In the genomic region with DNA sequence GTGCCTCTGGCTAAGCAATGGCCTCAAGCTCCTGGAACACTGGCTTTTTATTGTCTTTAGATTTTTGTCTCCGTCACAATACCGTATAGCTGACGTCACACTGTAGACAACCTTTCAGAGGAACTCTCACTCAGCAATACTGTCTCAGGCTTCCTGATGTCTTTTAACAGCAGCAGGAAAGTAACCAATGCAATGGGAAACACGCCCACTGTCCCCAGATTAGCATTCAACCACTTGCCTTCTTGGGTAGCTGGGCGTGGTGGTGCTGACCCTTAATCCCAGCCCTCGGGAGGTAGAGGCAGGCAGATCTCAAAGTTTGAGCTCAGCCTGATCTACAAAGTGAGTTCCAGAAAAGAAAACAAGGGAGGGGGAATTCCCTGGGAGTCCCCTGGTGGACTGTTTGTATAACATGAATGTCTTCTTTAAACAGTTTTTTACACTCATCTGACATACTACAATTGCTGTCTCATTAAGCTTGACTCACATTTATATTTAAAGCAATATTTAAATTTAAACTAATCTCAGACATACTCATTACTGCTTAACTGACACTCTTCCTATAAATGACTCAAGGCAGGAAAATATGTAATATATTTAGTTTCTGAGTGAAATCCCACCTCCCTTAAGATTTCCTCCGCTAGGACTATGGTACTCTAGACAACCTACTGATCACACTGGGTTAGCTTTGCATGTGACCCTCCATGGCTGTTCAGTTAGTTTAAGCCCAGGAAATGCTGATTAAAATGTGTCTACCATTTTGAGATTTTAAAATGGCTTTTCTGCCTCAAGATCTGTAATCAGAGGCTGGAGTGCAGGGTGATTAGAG, we compare ENCODE assay signal across 9 mouse cellular contexts. TPM values are rescaled to one million over a fixed set of nuclear protein-coding genes. Genes with fewer than 3 reads are reported as not detected.
A peak's percentile ranks its signal among the peaks of the same experiment; 100 is the strongest.
DNase-seq lines count a peak whose midpoint lies in the region; ATAC-seq and TF ChIP-seq lines count a peak whose summit lies in the region.
"Had no signal": no experiment of that assay in that cellular context is flagged by ENCODE, and none has a peak within 500 bp of the region (broad histone marks: within the 10 kb centered on the region; RNA-seq: fewer than 3 reads in every experiment).

No protein-coding gene starts in this region.

- no peak for TF ChIP-seq EP300 in lung, postnatal 0 days (IDR thresholded peaks at IDR 0.05)

- H3K9ac ChIP-seq in lung, postnatal 0 days (replicated peaks; ENCODE audit: low read depth): no peak overlapping the region
- H3K9ac ChIP-seq in forebrain, embryonic 15.5 days (replicated peaks): 0 out of 2 replicates have a peak overlapping the region, but pooled peaks have one; percentile 0
- no peak overlapping the region for H3K9ac ChIP-seq in liver, embryonic 13.5 days

- H3K36me3 ChIP-seq in lung, postnatal 0 days (ENCODE audit: insufficient read depth, low read length): no peaks in the 10 kb centered on the region; the same call in 1 of the 2 replicates
- peaks cover 34% of the 10 kb centered on the region for H3K36me3 ChIP-seq in forebrain, embryonic 15.5 days
- H3K36me3 ChIP-seq in liver, embryonic 13.5 days: peaks cover 14% of the 10 kb centered on the region; the same call in 1 of the 2 replicates

- H3K27ac ChIP-seq in lung, postnatal 0 days (ENCODE audit: low read length): peak overlapping the region; percentile 59; the same call in 1 of the 2 replicates
- peak overlapping the region; percentile 60 for H3K27ac ChIP-seq in forebrain, embryonic 15.5 days (replicated peaks)
- no peak overlapping the region; the same call in 1 of the 2 replicates for H3K27ac ChIP-seq in liver, embryonic 13.5 days

- no peak for TF ChIP-seq POLR2A in lung, adult 2 months (IDR thresholded peaks at IDR 0.05; ENCODE audit: borderline replicate concordance, extremely low read depth, low read depth, low read length)

- no peaks in the 10 kb centered on the region for H3K27me3 ChIP-seq in lung, postnatal 0 days (replicated peaks; ENCODE audit: insufficient read depth, low read length)
- no peaks in the 10 kb centered on the region for H3K27me3 ChIP-seq in forebrain, embryonic 15.5 days
- H3K27me3 ChIP-seq in liver, embryonic 13.5 days: no peaks in the 10 kb centered on the region

- no peak overlapping the region for H3K4me3 ChIP-seq in lung, postnatal 0 days (ENCODE audit: low read depth, low read length)
- H3K4me3 ChIP-seq in lung, adult 2 months (replicated peaks; ENCODE audit: extremely low read depth, low read depth, low read length): no peak overlapping the region
- H3K4me3 ChIP-seq in forebrain, embryonic 15.5 days: no peak overlapping the region
- H3K4me3 ChIP-seq in liver, embryonic 13.5 days (replicated peaks): no peak overlapping the region

- TF ChIP-seq CTCF in lung, postnatal 0 days (IDR thresholded peaks at IDR 0.05): peak; percentile 47
- TF ChIP-seq CTCF in lung, adult 2 months (IDR thresholded peaks at IDR 0.05; ENCODE audit: insufficient read depth, low read length): no peak

- peak; percentile 45 for ATAC-seq in lung, postnatal 0 days
- peak; percentile 30; the same call in 1 of the 2 replicates for ATAC-seq in forebrain, embryonic 15.5 days (replicated peaks)
- 0 out of 2 replicates have a peak, but pooled peaks have one; percentile 29 for ATAC-seq in liver, embryonic 13.5 days (ENCODE audit: low read depth)

- peak; percentile 51 for DNase-seq in lung, postnatal 0 days (ENCODE audit: low spot score)
- DNase-seq in lung, adult 2 months: no peak
- DNase-seq in liver, embryonic 13.5 days: no peak
- peak; percentile 69 for DNase-seq in yolk sac, embryonic 10.5 days (ENCODE audit: low spot score)
- DNase-seq in cerebellum, adult 11 months: no peak
- no peak for DNase-seq in Muller cell, postnatal 12 days (ENCODE audit: inconsistent ontology term)
- no peak for DNase-seq in cerebellum, adult 18-20 months
- DNase-seq: cerebellum, adult 11-12 months had no signal

- no peak overlapping the region for H3K4me2 ChIP-seq in lung, postnatal 0 days (replicated peaks; ENCODE audit: low read depth, low read length)
- H3K4me2 ChIP-seq in forebrain, embryonic 15.5 days (replicated peaks): no peak overlapping the region
- H3K4me2 ChIP-seq in liver, embryonic 13.5 days: no peak overlapping the region

- 47% methylated on average over 7 of the region's 7 CpGs for WGBS in lung, postnatal 0 days
- WGBS in lung, adult 2 months: 53% methylated on average over 7 of the region's 7 CpGs
- 30% methylated on average over 7 of the region's 7 CpGs for WGBS in forebrain, embryonic 15.5 days
- 41% methylated on average over 7 of the region's 7 CpGs for WGBS in liver, embryonic 13.5 days (ENCODE audit: insufficient replicate concordance)

- no peaks in the 10 kb centered on the region for H3K9me3 ChIP-seq in lung, postnatal 0 days (ENCODE audit: low read length)
- no peaks in the 10 kb centered on the region for H3K9me3 ChIP-seq in forebrain, embryonic 15.5 days
- H3K9me3 ChIP-seq in liver, embryonic 13.5 days (replicated peaks): no peaks in the 10 kb centered on the region

- peaks cover 6% of the 10 kb centered on the region; the same call in 1 of the 2 replicates for H3K4me1 ChIP-seq in lung, postnatal 0 days (ENCODE audit: insufficient read depth, low read depth, low read length)
- no peaks in the 10 kb centered on the region; the same call in 1 of the 2 replicates for H3K4me1 ChIP-seq in lung, adult 2 months (ENCODE audit: control insufficient read depth, insufficient read depth, low read length)
- peaks cover 22% of the 10 kb centered on the region for H3K4me1 ChIP-seq in forebrain, embryonic 15.5 days
- peaks cover 25% of the 10 kb centered on the region for H3K4me1 ChIP-seq in liver, embryonic 13.5 days (replicated peaks)

RNA-seq across cellular contexts. Expression of gene Mpzl1, which starts 24.6 kb away (rescaled TPM):
- polyA plus RNA-seq in lung, postnatal 0 days (2015; fragmentation: Nextera tagmentation; extraction: Ambion mirVana): 136 and 149 TPM in 2 replicates
- polyA plus RNA-seq in lung, adult 2 months (2012; rRNA removed): 33.6 and 47.2 TPM in 2 replicates
- 144 and 146 TPM in 2 replicates for polyA plus RNA-seq in forebrain, embryonic 15.5 days (2015; fragmentation: Nextera tagmentation; extraction: Ambion mirVana)
- polyA plus RNA-seq in liver, embryonic 13.5 days (2015; fragmentation: Nextera tagmentation; extraction: Ambion mirVana): 31.9 and 36.0 TPM in 2 replicates

Comparison
In these comparisons a context has a peak if more than half of its experiments do, and no peak if none do; other contexts are left out.
1. DNase-seq: peak in lung, postnatal 0 days (single experiment) and yolk sac, embryonic 10.5 days (single experiment); none in lung, adult 2 months (single experiment), liver, embryonic 13.5 days (single experiment), cerebellum, adult 11 months (single experiment), Muller cell, postnatal 12 days (single experiment) and cerebellum, adult 18-20 months (0 of 2).
2. Peak in every context shown above with its lines, with median percentiles within 50 percentile points of each other: ATAC-seq.